Mouse (Mus musculus) stomach, postnatal 0 days (tissue): ENCODE measurements at regions not wholly inside any gene's neighbourhood (a gene's known extent, or its start where the extent isn't known, plus 50 kb on each side); places are given as distances from the start of the nearest gene placed in this dataset.

Experiments used
- CTCF ChIP-seq: IDR thresholded peaks from 2 replicates; pipeline ENCODE4 v1.5.1; 2016; ENCODE audit warnings: antibody characterized with exemption, low read depth, mild to moderate bottlenecking, moderate library complexity
- EP300 ChIP-seq: optimal IDR thresholded peaks from 2 replicates; pipeline ENCODE3; 2016; ENCODE audit warnings: antibody characterized with exemption

DNA sequence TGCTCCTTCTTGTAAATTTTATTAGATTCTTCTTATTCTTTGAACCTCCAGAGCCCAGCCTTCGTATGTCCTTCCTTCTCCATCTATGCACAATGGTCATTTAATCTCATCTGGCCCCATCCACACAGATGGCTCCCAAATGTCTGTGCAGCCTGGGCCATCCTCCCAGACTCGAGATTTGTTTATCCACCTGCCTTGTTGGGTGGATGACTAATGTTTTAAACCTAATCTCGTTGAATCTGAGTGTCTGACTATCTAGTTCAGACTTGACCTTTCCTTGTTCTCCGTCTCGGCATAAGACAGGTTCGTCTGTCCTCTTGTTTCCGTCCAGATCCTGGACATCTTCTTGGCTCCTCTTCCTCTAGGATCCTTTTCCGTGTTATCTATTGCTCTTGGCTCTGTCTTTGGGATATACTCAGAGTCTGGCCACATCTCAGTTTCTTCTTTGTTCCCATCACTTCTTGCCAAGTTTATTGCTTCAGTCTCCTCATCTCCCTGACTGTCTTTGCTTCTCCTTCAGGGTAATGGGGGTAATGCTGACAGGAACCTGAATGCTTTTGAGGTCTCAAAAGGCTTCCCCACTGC is 141.4 kb upstream of the Gas1 start:
- TF ChIP-seq CTCF (no peak), EP300 (peak; percentile 59)
